Mouse (Mus musculus): ENCODE results near the gene Svep1.

The Svep1 gene

GRCm38 (mm10) chr4:58184681-58185341 is 21.8 kb downstream of the Svep1 start:
- TF ChIP-seq POU5F1 (IDR thresholded peaks at IDR 0.05; ENCODE audit: borderline replicate concordance, low read length) (no peak), NANOG (IDR thresholded peaks at IDR 0.05; ENCODE audit: borderline replicate concordance, low read length) (no peak)
- no peaks in the 10 kb centered on the region for H3K27me3 ChIP-seq (ENCODE audit: insufficient read depth, low read length)
- H3K9me3 ChIP-seq (ENCODE audit: low read length): no peaks in the 10 kb centered on the region
- H3K36me3 ChIP-seq (ENCODE audit: insufficient read depth, low read length): no peaks in the 10 kb centered on the region
- no peaks in the 10 kb centered on the region for H3K4me1 ChIP-seq (replicated peaks; ENCODE audit: low read depth, low read length)
- H3K4me3 ChIP-seq (replicated peaks; ENCODE audit: low read length): no peak overlapping the region

GRCm38 (mm10) chr4:58183897-58184296 is 22.8 kb downstream of the Svep1 start:
- no peaks in the 10 kb centered on the region for H3K9me3 ChIP-seq (ENCODE audit: low read length)
- H3K27me3 ChIP-seq (ENCODE audit: insufficient read depth, low read length): no peaks in the 10 kb centered on the region
- H3K4me3 ChIP-seq (replicated peaks; ENCODE audit: low read length): no peak overlapping the region
- no peaks in the 10 kb centered on the region for H3K4me1 ChIP-seq (replicated peaks; ENCODE audit: low read depth, low read length)
- TF ChIP-seq NANOG (IDR thresholded peaks at IDR 0.05; ENCODE audit: borderline replicate concordance, low read length) (no peak), CTCF (conservative IDR thresholded peaks at IDR 0.05; ENCODE audit: low read length) (no peak), POU5F1 (IDR thresholded peaks at IDR 0.05; ENCODE audit: borderline replicate concordance, low read length) (no peak)
- H3K36me3 ChIP-seq (ENCODE audit: insufficient read depth, low read length): no peaks in the 10 kb centered on the region

GRCm38 (mm10) chr4:58178489-58178888 is 28.2 kb downstream of the Svep1 start:
- Histone ChIP-seq H3K36me3 (ENCODE audit: insufficient read depth, low read length) (no peaks in the 10 kb centered on the region), H3K27me3 (ENCODE audit: insufficient read depth, low read length) (no peaks in the 10 kb centered on the region), H3K4me1 (replicated peaks; ENCODE audit: low read depth, low read length) (no peaks in the 10 kb centered on the region), H3K9me3 (ENCODE audit: low read length) (no peaks in the 10 kb centered on the region), H3K4me3 (replicated peaks; ENCODE audit: low read length) (no peak overlapping the region)
- TF ChIP-seq NANOG (IDR thresholded peaks at IDR 0.05; ENCODE audit: borderline replicate concordance, low read length) (no peak), CTCF (conservative IDR thresholded peaks at IDR 0.05; ENCODE audit: low read length) (no peak), POU5F1 (IDR thresholded peaks at IDR 0.05; ENCODE audit: borderline replicate concordance, low read length) (no peak)

GRCm38 (mm10) chr4:58177256-58177655 is 29.4 kb downstream of the Svep1 start:
- Histone ChIP-seq H3K4me1 (replicated peaks; ENCODE audit: low read depth, low read length) (no peaks in the 10 kb centered on the region), H3K4me3 (replicated peaks; ENCODE audit: low read length) (no peak overlapping the region), H3K27me3 (ENCODE audit: insufficient read depth, low read length) (no peaks in the 10 kb centered on the region), H3K36me3 (ENCODE audit: insufficient read depth, low read length) (no peaks in the 10 kb centered on the region), H3K9me3 (ENCODE audit: low read length) (no peaks in the 10 kb centered on the region)
- TF ChIP-seq POU5F1 (IDR thresholded peaks at IDR 0.05; ENCODE audit: borderline replicate concordance, low read length) (no peak), NANOG (IDR thresholded peaks at IDR 0.05; ENCODE audit: borderline replicate concordance, low read length) (no peak), CTCF (conservative IDR thresholded peaks at IDR 0.05; ENCODE audit: low read length) (no peak)

GRCm38 (mm10) chr4:58174435-58174987 is 32.1 kb downstream of the Svep1 start:
- Histone ChIP-seq H3K36me3 (ENCODE audit: insufficient read depth, low read length) (no peaks in the 10 kb centered on the region), H3K27me3 (ENCODE audit: insufficient read depth, low read length) (no peaks in the 10 kb centered on the region), H3K4me3 (replicated peaks; ENCODE audit: low read length) (no peak overlapping the region), H3K4me1 (replicated peaks; ENCODE audit: low read depth, low read length) (no peaks in the 10 kb centered on the region), H3K9me3 (ENCODE audit: low read length) (no peaks in the 10 kb centered on the region)
- TF ChIP-seq POU5F1 (IDR thresholded peaks at IDR 0.05; ENCODE audit: borderline replicate concordance, low read length) (no peak), CTCF (conservative IDR thresholded peaks at IDR 0.05; ENCODE audit: low read length) (no peak), NANOG (IDR thresholded peaks at IDR 0.05; ENCODE audit: borderline replicate concordance, low read length) (no peak)

- no peaks in the 10 kb centered on the region for H3K9me3 ChIP-seq (ENCODE audit: low read length)
- no peaks in the 10 kb centered on the region for H3K27me3 ChIP-seq (ENCODE audit: insufficient read depth, low read length)
- H3K36me3 ChIP-seq (ENCODE audit: insufficient read depth, low read length): no peaks in the 10 kb centered on the region
- no peak overlapping the region for H3K4me3 ChIP-seq (replicated peaks; ENCODE audit: low read length)
- no peaks in the 10 kb centered on the region for H3K4me1 ChIP-seq (replicated peaks; ENCODE audit: low read depth, low read length)
- TF ChIP-seq POU5F1 (IDR thresholded peaks at IDR 0.05; ENCODE audit: borderline replicate concordance, low read length) (no peak), NANOG (IDR thresholded peaks at IDR 0.05; ENCODE audit: borderline replicate concordance, low read length) (no peak), CTCF (conservative IDR thresholded peaks at IDR 0.05; ENCODE audit: low read length) (no peak)
Observed at GRCm38 (mm10) chr4:58173401-58173800, 33.3 kb downstream of the Svep1 start.

- Histone ChIP-seq H3K9me3 (ENCODE audit: low read length) (no peaks in the 10 kb centered on the region), H3K4me1 (replicated peaks; ENCODE audit: low read depth, low read length) (no peaks in the 10 kb centered on the region), H3K4me3 (replicated peaks; ENCODE audit: low read length) (no peak overlapping the region), H3K27me3 (ENCODE audit: insufficient read depth, low read length) (no peaks in the 10 kb centered on the region), H3K36me3 (ENCODE audit: insufficient read depth, low read length) (no peaks in the 10 kb centered on the region)
- TF ChIP-seq POU5F1 (IDR thresholded peaks at IDR 0.05; ENCODE audit: borderline replicate concordance, low read length) (no peak), NANOG (IDR thresholded peaks at IDR 0.05; ENCODE audit: borderline replicate concordance, low read length) (no peak), CTCF (conservative IDR thresholded peaks at IDR 0.05; ENCODE audit: low read length) (no peak)
Observed at GRCm38 (mm10) chr4:58170430-58170829, 36.2 kb downstream of the Svep1 start.

GRCm38 (mm10) chr4:58169918-58170317 is 36.7 kb downstream of the Svep1 start:
- Histone ChIP-seq H3K27me3 (ENCODE audit: insufficient read depth, low read length) (no peaks in the 10 kb centered on the region), H3K4me1 (replicated peaks; ENCODE audit: low read depth, low read length) (no peaks in the 10 kb centered on the region), H3K36me3 (ENCODE audit: insufficient read depth, low read length) (no peaks in the 10 kb centered on the region), H3K4me3 (replicated peaks; ENCODE audit: low read length) (no peak overlapping the region), H3K9me3 (ENCODE audit: low read length) (no peaks in the 10 kb centered on the region)
- TF ChIP-seq CTCF (conservative IDR thresholded peaks at IDR 0.05; ENCODE audit: low read length) (no peak), NANOG (IDR thresholded peaks at IDR 0.05; ENCODE audit: borderline replicate concordance, low read length) (no peak), POU5F1 (IDR thresholded peaks at IDR 0.05; ENCODE audit: borderline replicate concordance, low read length) (no peak)

GRCm38 (mm10) chr4:58168366-58168765 is 38.3 kb downstream of the Svep1 start:
- no peaks in the 10 kb centered on the region for H3K4me1 ChIP-seq (replicated peaks; ENCODE audit: low read depth, low read length)
- TF ChIP-seq CTCF (conservative IDR thresholded peaks at IDR 0.05; ENCODE audit: low read length) (no peak), POU5F1 (IDR thresholded peaks at IDR 0.05; ENCODE audit: borderline replicate concordance, low read length) (no peak), NANOG (IDR thresholded peaks at IDR 0.05; ENCODE audit: borderline replicate concordance, low read length) (no peak)
- H3K27me3 ChIP-seq (ENCODE audit: insufficient read depth, low read length): no peaks in the 10 kb centered on the region
- no peaks in the 10 kb centered on the region for H3K9me3 ChIP-seq (ENCODE audit: low read length)
- no peaks in the 10 kb centered on the region for H3K36me3 ChIP-seq (ENCODE audit: insufficient read depth, low read length)
- H3K4me3 ChIP-seq (replicated peaks; ENCODE audit: low read length): no peak overlapping the region

All from E14TG2a.4 (cell line).